Mouse (Mus musculus) midbrain, embryonic 15.5 days (tissue): ENCODE measurements at regions not wholly inside any gene's neighbourhood (a gene's known extent, or its start where the extent isn't known, plus 50 kb on each side); places are given as distances from the start of the nearest gene placed in this dataset.

Experiments used
- ATAC-seq: fragments of 200-750 bp; cut with Nextera tagmentation; replicated peaks from 2 replicates; pipeline ENCODE4 v1.8.0; 2017; ENCODE audit warnings: moderate TSS enrichment
- H3K27ac ChIP-seq: fragments of 300-500 bp; sonication (generic); 2 replicates; pipeline ENCODE4 v1.5.1; 2015; ENCODE audit warnings: mild to moderate bottlenecking, inconsistent platforms
- H3K27me3 ChIP-seq: fragments of 300-500 bp; sonication (generic); replicated peaks from 2 replicates; pipeline ENCODE4 v1.6.1; 2015; ENCODE audit warnings: inconsistent platforms
- H3K36me3 ChIP-seq: fragments of 300-500 bp; sonication (generic); replicated peaks from 2 replicates; pipeline ENCODE4 v1.6.1; 2015; ENCODE audit warnings: inconsistent platforms
- H3K4me1 ChIP-seq: fragments of 300-500 bp; sonication (generic); 2 replicates; pipeline ENCODE4 v1.6.1; 2015; ENCODE audit warnings: inconsistent platforms
- H3K4me2 ChIP-seq: fragments of 300-500 bp; sonication (generic); 2 replicates; pipeline ENCODE4 v1.6.1; 2015; ENCODE audit warnings: inconsistent platforms, mild to moderate bottlenecking, moderate library complexity
- H3K4me3 ChIP-seq: fragments of 300-500 bp; sonication (generic); 2 replicates; pipeline ENCODE4 v1.5.1; 2015; ENCODE audit warnings: mild to moderate bottlenecking, inconsistent platforms
- H3K9ac ChIP-seq: fragments of 300-500 bp; sonication (generic); 2 replicates; pipeline ENCODE4 v1.6.1; 2015; ENCODE audit warnings: mild to moderate bottlenecking, inconsistent platforms
- H3K9me3 ChIP-seq: fragments of 300-500 bp; sonication (generic); 2 replicates; pipeline ENCODE4 v1.6.1; 2016; ENCODE audit warnings: inconsistent platforms
- WGBS: fragments of 180-500 bp; shearing (Covaris S2); methylation state at CpG from one replicate; pipeline ENCODE4 v1.1.7; 2015; ENCODE audit warnings: mixed read lengths; 5-methylcytosine and 5-hydroxymethylcytosine counted together

GRCm38 (mm10) chr8:42973619-42974539 lies 167.4 kb downstream of the Triml1 start:
- peak; percentile 58 for ATAC-seq
- no peaks in the 10 kb centered on the region for H3K27me3 ChIP-seq
- H3K4me3 ChIP-seq: no peak overlapping the region
- H3K27ac ChIP-seq: no peak overlapping the region
- H3K36me3 ChIP-seq: no peaks in the 10 kb centered on the region
- no peaks in the 10 kb centered on the region for H3K9me3 ChIP-seq
- H3K4me1 ChIP-seq: peaks cover 8% of the 10 kb centered on the region
- no peak overlapping the region for H3K9ac ChIP-seq
- 51% methylated on average over 18 of the region's 18 CpGs for WGBS
- H3K4me2 ChIP-seq: no peak overlapping the region

GRCm38 (mm10) chr8:42972545-42972944 lies 168.7 kb downstream of the Triml1 start:
- WGBS: 38% methylated on average over 4 of the region's 4 CpGs
- no peaks in the 10 kb centered on the region for H3K27me3 ChIP-seq
- no peaks in the 10 kb centered on the region for H3K9me3 ChIP-seq
- peaks cover 8% of the 10 kb centered on the region for H3K4me1 ChIP-seq
- H3K4me2 ChIP-seq: no peak overlapping the region
- no peak overlapping the region for H3K27ac ChIP-seq
- H3K4me3 ChIP-seq: no peak overlapping the region
- no peaks in the 10 kb centered on the region for H3K36me3 ChIP-seq
- no peak overlapping the region for H3K9ac ChIP-seq
- no peak for ATAC-seq

GRCm38 (mm10) chr8:42967862-42968395 lies 173.4 kb downstream of the Triml1 start:
- Histone ChIP-seq H3K27ac (no peak overlapping the region), H3K4me2 (no peak overlapping the region), H3K9ac (no peak overlapping the region), H3K27me3 (no peaks in the 10 kb centered on the region), H3K9me3 (no peaks in the 10 kb centered on the region), H3K36me3 (no peaks in the 10 kb centered on the region), H3K4me1 (peaks cover 4% of the 10 kb centered on the region; the same call in 1 of the 2 replicates), H3K4me3 (no peak overlapping the region)
- 70% methylated on average over 8 of the region's 8 CpGs for WGBS
- ATAC-seq: no peak

- H3K27ac ChIP-seq: no peak overlapping the region
- H3K4me1 ChIP-seq: no peaks in the 10 kb centered on the region
- no peak overlapping the region for H3K4me3 ChIP-seq
- no peak overlapping the region for H3K9ac ChIP-seq
- no peaks in the 10 kb centered on the region for H3K36me3 ChIP-seq
- 88% methylated on average over 2 of the region's 2 CpGs for WGBS
- no peaks in the 10 kb centered on the region for H3K27me3 ChIP-seq
- ATAC-seq: no peak
- H3K9me3 ChIP-seq: no peaks in the 10 kb centered on the region
- H3K4me2 ChIP-seq: no peak overlapping the region
Measured at GRCm38 (mm10) chr8:42964507-42964906, 176.8 kb downstream of the Triml1 start.

- Histone ChIP-seq H3K9me3 (no peaks in the 10 kb centered on the region), H3K9ac (no peak overlapping the region), H3K27ac (no peak overlapping the region), H3K4me3 (no peak overlapping the region), H3K4me1 (no peaks in the 10 kb centered on the region), H3K36me3 (no peaks in the 10 kb centered on the region), H3K27me3 (no peaks in the 10 kb centered on the region), H3K4me2 (no peak overlapping the region)
- WGBS: 85% methylated on average over 11 of the region's 11 CpGs
- no peak for ATAC-seq
Measured at GRCm38 (mm10) chr8:42958052-42958805, 183.1 kb downstream of the Triml1 start.

- Histone ChIP-seq H3K4me2 (no peak overlapping the region), H3K4me3 (no peak overlapping the region), H3K27ac (no peak overlapping the region), H3K9ac (no peak overlapping the region), H3K27me3 (no peaks in the 10 kb centered on the region), H3K4me1 (no peaks in the 10 kb centered on the region), H3K36me3 (no peaks in the 10 kb centered on the region), H3K9me3 (no peaks in the 10 kb centered on the region)
- no peak for ATAC-seq
- 89% methylated on average over 3 of the region's 3 CpGs for WGBS
Measured at GRCm38 (mm10) chr8:42932609-42933008, 208.7 kb downstream of the Triml1 start.

GRCm38 (mm10) chr8:42891658-42892057 lies 249.6 kb downstream of the Triml1 start:
- Histone ChIP-seq H3K9ac (no peak overlapping the region), H3K4me2 (no peak overlapping the region), H3K4me1 (no peaks in the 10 kb centered on the region), H3K4me3 (no peak overlapping the region), H3K36me3 (no peaks in the 10 kb centered on the region), H3K27ac (no peak overlapping the region), H3K9me3 (no peaks in the 10 kb centered on the region), H3K27me3 (no peaks in the 10 kb centered on the region)
- no peak for ATAC-seq
- 86% methylated on average over 5 of the region's 5 CpGs for WGBS

- Histone ChIP-seq H3K27me3 (no peaks in the 10 kb centered on the region), H3K4me3 (no peak overlapping the region), H3K27ac (no peak overlapping the region), H3K4me2 (no peak overlapping the region), H3K9me3 (no peaks in the 10 kb centered on the region), H3K36me3 (no peaks in the 10 kb centered on the region), H3K9ac (no peak overlapping the region), H3K4me1 (no peaks in the 10 kb centered on the region)
- WGBS: 90% methylated on average over 2 of the region's 2 CpGs
- no peak for ATAC-seq
Measured at GRCm38 (mm10) chr8:42886516-42886915, 254.8 kb downstream of the Triml1 start.

- Histone ChIP-seq H3K36me3 (no peaks in the 10 kb centered on the region), H3K9ac (no peak overlapping the region), H3K4me2 (no peak overlapping the region), H3K27me3 (no peaks in the 10 kb centered on the region), H3K9me3 (no peaks in the 10 kb centered on the region), H3K27ac (no peak overlapping the region), H3K4me1 (no peaks in the 10 kb centered on the region), H3K4me3 (no peak overlapping the region)
- no peak for ATAC-seq
- 85% methylated on average over 3 of the region's 3 CpGs for WGBS
Measured at GRCm38 (mm10) chr8:42870262-42870661, 271.0 kb downstream of the Triml1 start.
